Mouse (Mus musculus) stomach, embryonic 16.5 days (tissue): ENCODE measurements around the gene Slc36a1. TPM values are rescaled to one million over a fixed set of nuclear protein-coding genes. Genes with fewer than 3 reads are reported as not detected.

Experiments
- ATAC-seq: fragments of 200-750 bp; cut with Nextera tagmentation; 2 replicates; pipeline ENCODE4 v1.8.0; 2017; ENCODE audit warnings: moderate number of reproducible peaks, moderate TSS enrichment; ENCODE audit not compliant: insufficient read depth, low FRiP score
- H3K27ac ChIP-seq: fragments of 300-500 bp; sonication (generic); 2 replicates; pipeline ENCODE4 v1.5.1; 2014; ENCODE audit warnings: low read length
- H3K27me3 ChIP-seq: fragments of 300-500 bp; sonication (generic); 2 replicates; pipeline ENCODE4 v1.6.1; 2014; ENCODE audit warnings: low read length, control low read depth, mixed read lengths; ENCODE audit not compliant: control insufficient read depth, insufficient read depth
- H3K36me3 ChIP-seq: fragments of 300-500 bp; sonication (generic); 2 replicates; pipeline ENCODE4 v1.6.1; 2014; ENCODE audit warnings: low read length; ENCODE audit not compliant: control insufficient read depth, insufficient read depth
- H3K4me1 ChIP-seq: fragments of 300-500 bp; sonication (generic); 2 replicates; pipeline ENCODE4 v1.6.1; 2014; ENCODE audit warnings: low read length, control low read depth, mixed read lengths; ENCODE audit not compliant: control insufficient read depth, insufficient read depth
- H3K4me2 ChIP-seq: fragments of 300-500 bp; sonication (generic); 2 replicates; pipeline ENCODE4 v1.6.1; 2014; ENCODE audit warnings: low read depth, low read length, mixed read lengths
- H3K4me3 ChIP-seq: fragments of 300-500 bp; sonication (generic); replicated peaks from 2 replicates; pipeline ENCODE4 v1.5.1; 2014; ENCODE audit warnings: mild to moderate bottlenecking, low read length
- H3K9ac ChIP-seq: fragments of 300-500 bp; sonication (generic); 2 replicates; pipeline ENCODE4 v1.6.1; 2014; ENCODE audit warnings: low read length
- H3K9me3 ChIP-seq: fragments of 300-500 bp; sonication (generic); replicated peaks from 2 replicates; pipeline ENCODE4 v1.6.1; 2016; ENCODE audit warnings: low read length, control low read depth; ENCODE audit not compliant: control insufficient read depth
- WGBS: fragments of 180-500 bp; shearing (Covaris S2); extraction: QIAGEN DNeasy Blood & Tissue Kit; methylation state at CpG from one replicate; pipeline ENCODE4 v1.1.7; 2014; 5-methylcytosine and 5-hydroxymethylcytosine counted together
- polyA plus RNA-seq: library from polyadenylated mRNA; unstranded; fragments of >200 nt; fragmentation: Nextera tagmentation; extraction: Ambion mirVana; gene quantifications from 2 replicates; pipeline ENCODE4 v1.2.1, GENCODE M21; 2015

Slc36a1 gene
- polyA plus RNA-seq, 1 experiment from 2014 or later: 2.3 TPM

- Histone ChIP-seq H3K4me2 (no peak overlapping the region), H3K9me3 (no peaks in the 10 kb centered on the region), H3K36me3 (no peaks in the 10 kb centered on the region), H3K27me3 (no peaks in the 10 kb centered on the region), H3K9ac (no peak overlapping the region), H3K4me3 (no peak overlapping the region), H3K27ac (no peak overlapping the region), H3K4me1 (no peaks in the 10 kb centered on the region)
- no peak for ATAC-seq
- WGBS: 68% methylated on average over 3 of the region's 3 CpGs
These were observed 35.3 kb downstream of the Slc36a1 start for GRCm38 (mm10) chr11:55239496-55239895.

GRCm38 (mm10) chr11:55240556-55240955, 36.4 kb downstream of the Slc36a1 start:
- Histone ChIP-seq H3K4me3 (no peak overlapping the region), H3K9ac (no peak overlapping the region), H3K27ac (no peak overlapping the region), H3K9me3 (no peaks in the 10 kb centered on the region), H3K36me3 (no peaks in the 10 kb centered on the region), H3K4me1 (no peaks in the 10 kb centered on the region), H3K4me2 (no peak overlapping the region), H3K27me3 (no peaks in the 10 kb centered on the region)
- WGBS: 65% methylated on average over 7 of the region's 7 CpGs
- peak; percentile 44; the same call in 1 of the 2 replicates for ATAC-seq

- ATAC-seq: no peak
- 78% methylated on average over 6 of the region's 6 CpGs for WGBS
- H3K4me1 ChIP-seq: no peaks in the 10 kb centered on the region
- H3K27ac ChIP-seq: no peak overlapping the region
- H3K4me3 ChIP-seq: no peak overlapping the region
- H3K36me3 ChIP-seq: no peaks in the 10 kb centered on the region
- no peaks in the 10 kb centered on the region for H3K9me3 ChIP-seq
- no peak overlapping the region for H3K4me2 ChIP-seq
- H3K27me3 ChIP-seq: no peaks in the 10 kb centered on the region
- no peak overlapping the region for H3K9ac ChIP-seq
These were observed 46.4 kb downstream of the Slc36a1 start for GRCm38 (mm10) chr11:55250527-55250926.

- ATAC-seq: no peak
- H3K27ac ChIP-seq: no peak overlapping the region
- 84% methylated on average over 9 of the region's 9 CpGs for WGBS
These were observed 49.2 kb downstream of the Slc36a1 start for GRCm38 (mm10) chr11:55253391-55253790.

GRCm38 (mm10) chr11:55261105-55261504, 57.0 kb downstream of the Slc36a1 start:
- Histone ChIP-seq H3K4me3 (no peak overlapping the region), H3K27me3 (no peaks in the 10 kb centered on the region), H3K4me1 (no peaks in the 10 kb centered on the region), H3K9ac (no peak overlapping the region), H3K36me3 (no peaks in the 10 kb centered on the region), H3K4me2 (no peak overlapping the region), H3K27ac (no peak overlapping the region), H3K9me3 (no peaks in the 10 kb centered on the region)
- ATAC-seq: no peak
- 85% methylated on average over 4 of the region's 4 CpGs for WGBS

More at GRCm38 (mm10) chr11:55253391-55253790, 49.2 kb downstream of the Slc36a1 start:
- Histone ChIP-seq H3K4me1 (no peaks in the 10 kb centered on the region), H3K4me3 (no peak overlapping the region), H3K4me2 (no peak overlapping the region), H3K36me3 (no peaks in the 10 kb centered on the region), H3K9ac (no peak overlapping the region), H3K9me3 (no peaks in the 10 kb centered on the region), H3K27me3 (no peaks in the 10 kb centered on the region)

- Histone ChIP-seq H3K4me2 (no peak overlapping the region), H3K27me3 (no peaks in the 10 kb centered on the region), H3K4me3 (no peak overlapping the region), H3K27ac (no peak overlapping the region), H3K4me1 (no peaks in the 10 kb centered on the region), H3K9ac (no peak overlapping the region), H3K36me3 (no peaks in the 10 kb centered on the region), H3K9me3 (no peaks in the 10 kb centered on the region)
- 64% methylated on average over 5 of the region's 5 CpGs for WGBS
- no peak for ATAC-seq
These were observed 57.9 kb downstream of the Slc36a1 start for GRCm38 (mm10) chr11:55262000-55262399.

GRCm38 (mm10) chr11:55264318-55264717, 60.2 kb downstream of the Slc36a1 start:
- Histone ChIP-seq H3K27me3 (no peaks in the 10 kb centered on the region), H3K4me1 (no peaks in the 10 kb centered on the region), H3K36me3 (no peaks in the 10 kb centered on the region), H3K27ac (no peak overlapping the region), H3K4me3 (no peak overlapping the region), H3K9ac (no peak overlapping the region), H3K4me2 (no peak overlapping the region), H3K9me3 (no peaks in the 10 kb centered on the region)
- ATAC-seq: no peak
- 83% methylated on average over 2 of the region's 2 CpGs for WGBS

GRCm38 (mm10) chr11:55265647-55266046, 61.5 kb downstream of the Slc36a1 start:
- 37% methylated on average over 2 of the region's 2 CpGs for WGBS
- Histone ChIP-seq H3K4me3 (no peak overlapping the region), H3K4me2 (no peak overlapping the region), H3K36me3 (no peaks in the 10 kb centered on the region), H3K27ac (no peak overlapping the region), H3K9ac (no peak overlapping the region), H3K27me3 (no peaks in the 10 kb centered on the region), H3K4me1 (no peaks in the 10 kb centered on the region), H3K9me3 (no peaks in the 10 kb centered on the region)
- no peak for ATAC-seq

GRCm38 (mm10) chr11:55268580-55268979, 64.4 kb downstream of the Slc36a1 start:
- H3K4me1 ChIP-seq: no peaks in the 10 kb centered on the region
- H3K4me3 ChIP-seq: no peak overlapping the region
- no peak overlapping the region for H3K27ac ChIP-seq
- 88% methylated on average over 6 of the region's 6 CpGs for WGBS
- no peaks in the 10 kb centered on the region for H3K9me3 ChIP-seq
- no peaks in the 10 kb centered on the region for H3K27me3 ChIP-seq
- H3K36me3 ChIP-seq: no peaks in the 10 kb centered on the region
- no peak for ATAC-seq
- H3K4me2 ChIP-seq: no peak overlapping the region
- no peak overlapping the region for H3K9ac ChIP-seq

GRCm38 (mm10) chr11:55274756-55275155, 70.6 kb downstream of the Slc36a1 start:
- WGBS: 72% methylated on average over 6 of the region's 6 CpGs
- H3K27me3 ChIP-seq: no peaks in the 10 kb centered on the region
- no peaks in the 10 kb centered on the region for H3K9me3 ChIP-seq
- H3K27ac ChIP-seq: no peak overlapping the region
- H3K4me1 ChIP-seq: no peaks in the 10 kb centered on the region
- H3K36me3 ChIP-seq: no peaks in the 10 kb centered on the region
- no peak for ATAC-seq
- H3K4me2 ChIP-seq: no peak overlapping the region
- no peak overlapping the region for H3K4me3 ChIP-seq
- H3K9ac ChIP-seq: no peak overlapping the region
